Mouse (Mus musculus): Measurements from ENCODE around the gene Cldn34d. TPM values are rescaled to one million over a fixed set of nuclear protein-coding genes. Genes with fewer than 3 reads are reported as not detected.

Cldn34d gene
- total RNA-seq (2021) = not detected
- long read RNA-seq, experiment 1 = 0 reads
- long read RNA-seq, experiment 2 = 0 reads

- intact Hi-C loops (cut with DNase I) = no loop called here
- DNase-seq = no peak
Observed at GRCm38 (mm10) chrX:76602824-76603223, at the start of gene Cldn34d. Gene Cldn34d (minus strand): TSS chrX:76602924.

GRCm38 (mm10) chrX:76598459-76599206, 4.1 kb downstream of the Cldn34d start:
- peak in 1 of 2 experiments; percentile 3 for DNase-seq
- intact Hi-C loops (cut with DNase I) = no loop called here

Other genes with a start within 250 kb of the Cldn34d start
- gene Cldn34b4, start 209.6 kb downstream of the Cldn34d start, total RNA-seq (2021) = not detected